Mouse (Mus musculus): ENCODE data around the gene Noto. TPM values are rescaled to one million over a fixed set of nuclear protein-coding genes. Genes with fewer than 3 reads are reported as not detected.

Gene Noto
- total RNA-seq, 1 experiment from 2014 or later: not detected

DNA sequence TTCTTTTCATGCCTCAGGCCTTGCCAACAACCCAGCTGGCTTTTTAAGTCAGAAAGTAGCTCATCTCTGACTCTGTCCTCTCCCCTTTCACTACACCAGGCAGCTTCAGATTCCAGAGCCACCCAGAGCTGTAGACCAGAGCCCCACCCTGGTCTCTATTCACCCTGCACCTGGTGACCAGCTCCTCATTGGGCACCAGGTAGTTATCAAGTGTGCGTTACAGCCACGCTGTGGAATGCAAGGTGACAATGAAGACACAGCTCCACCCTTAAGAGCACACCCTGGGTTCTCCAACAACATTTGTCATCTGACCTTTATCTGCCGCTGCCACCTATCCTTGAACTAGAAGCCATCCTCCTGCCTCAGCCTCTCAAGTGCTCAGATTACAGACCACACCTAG, 51.9 kb downstream of the Noto start:
- DNase-seq: no peak

DNA sequence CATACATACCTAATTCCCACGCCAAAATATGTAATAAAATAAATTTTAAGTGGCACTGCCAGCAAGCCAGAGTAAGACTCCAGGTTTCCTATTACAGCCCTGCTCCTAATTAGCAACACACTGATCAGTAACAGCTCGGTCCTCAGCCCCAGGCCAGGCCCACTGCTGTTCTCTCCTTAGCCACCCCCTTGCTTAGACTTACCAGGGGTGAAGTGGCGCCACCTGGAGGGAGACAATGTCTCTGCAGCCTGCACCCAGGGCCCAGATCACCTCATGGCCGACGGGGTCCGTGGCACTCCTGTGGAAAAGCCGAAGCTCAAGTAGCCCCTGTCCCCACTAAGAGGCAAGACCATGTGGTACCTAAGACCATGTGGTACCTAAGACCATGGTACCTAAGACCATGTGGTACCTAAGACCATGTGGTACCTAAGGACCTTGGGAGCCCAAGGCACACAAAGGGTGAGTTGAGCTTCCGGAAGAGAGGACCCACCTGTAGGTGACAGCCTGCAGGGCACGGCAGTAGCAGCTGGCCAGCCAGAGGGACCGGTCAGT, 53.8 kb downstream of the Noto start:
- DNase-seq: peak; percentile 43

DNA sequence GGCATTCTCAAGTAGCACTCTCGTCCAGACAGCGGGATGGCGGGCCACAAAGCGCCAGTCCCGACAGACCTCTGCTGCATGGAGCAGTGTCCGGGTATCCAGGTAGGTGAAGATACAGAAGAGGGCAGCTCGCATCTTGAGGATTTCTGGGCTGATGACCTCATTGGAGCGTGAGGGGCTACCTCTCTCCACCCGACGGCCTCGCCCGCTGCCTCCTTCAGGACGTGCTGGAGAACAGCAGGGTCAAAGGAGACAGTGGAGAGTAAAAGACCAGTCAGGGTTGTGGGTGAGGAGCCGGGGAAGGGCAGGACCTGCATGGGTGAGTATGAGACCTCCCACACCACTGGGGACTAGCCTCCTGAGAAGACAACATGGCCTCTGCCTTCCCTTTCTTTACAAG, 54.7 kb downstream of the Noto start:
- no peak for DNase-seq

Other genes with a start within 250 kb of the Noto start
- not detected in 2 replicates for gene Emx1, start 236.4 kb upstream of the Noto start, total RNA-seq (2021)
- 19.8 and 23.0 TPM in 2 replicates for gene Sfxn5, start 90.5 kb upstream of the Noto start, total RNA-seq (2021)
- 27.7 and 38.8 TPM in 2 replicates for gene Rab11fip5, start 49.3 kb upstream of the Noto start, total RNA-seq (2021)
- 28.8 and 29.4 TPM in 2 replicates for gene Smyd5, start 8.1 kb downstream of the Noto start, total RNA-seq (2021)
- gene Cct7, start 27.6 kb downstream of the Noto start, total RNA-seq (2021): 245 and 261 TPM in 2 replicates
- gene Pradc1, start 28.1 kb downstream of the Noto start, total RNA-seq (2021): 16.8 and 19.2 TPM in 2 replicates
- 0.67 and 1.2 TPM in 2 replicates for gene Fbxo41, start 79.1 kb downstream of the Noto start, total RNA-seq (2021)
- gene Egr4, start 89.7 kb downstream of the Noto start, total RNA-seq (2021): not detected in 2 replicates
- 12.8 and 13.4 TPM in 2 replicates for gene Alms1, start 163.6 kb downstream of the Noto start, total RNA-seq (2021)